Mouse (Mus musculus) brain, embryonic 14.5 days (tissue): ENCODE data around the gene Slco1a6. TPM values are rescaled to one million over a fixed set of nuclear protein-coding genes. Genes with fewer than 3 reads are reported as not detected.
"Not testable (repeated sequence)": the region's sequence is repeated elsewhere in the genome, so short reads cannot be mapped to it uniquely, and the experiment has no call there.

ENCODE experiments used
- DNase-seq: peaks from one replicate; pipeline ENCODE4 v3.0.0-alpha.2; 2011; ENCODE audit warnings: low read depth
- CTCF ChIP-seq: fragments of 200-500 bp; IDR thresholded peaks from 2 replicates; pipeline ENCODE4 v1.5.1; 2012; ENCODE audit warnings: inconsistent platforms, mild to moderate bottlenecking, moderate library complexity, borderline replicate concordance; ENCODE audit not compliant: insufficient read depth, insufficient read length; ENCODE audit errors: extremely low read depth
- POLR2A ChIP-seq: fragments of 200-500 bp; IDR thresholded peaks from 2 replicates; pipeline ENCODE4 v1.6.1; 2012; ENCODE audit warnings: mild to moderate bottlenecking, inconsistent platforms, borderline replicate concordance; ENCODE audit not compliant: poor library complexity, insufficient read depth, insufficient read length, severe bottlenecking; ENCODE audit errors: extremely low read depth
- polyA plus RNA-seq: library from polyadenylated mRNA; depleted of rRNA; stranded (reverse); fragments of >200 nt; gene quantifications from 2 replicates; pipeline ENCODE4 v1.2.3, GENCODE M21; 2012; rRNA removed

Slco1a6 gene
- polyA plus RNA-seq = 0.03 TPM in 1 of 2 replicates, not detected in the other

DNA sequence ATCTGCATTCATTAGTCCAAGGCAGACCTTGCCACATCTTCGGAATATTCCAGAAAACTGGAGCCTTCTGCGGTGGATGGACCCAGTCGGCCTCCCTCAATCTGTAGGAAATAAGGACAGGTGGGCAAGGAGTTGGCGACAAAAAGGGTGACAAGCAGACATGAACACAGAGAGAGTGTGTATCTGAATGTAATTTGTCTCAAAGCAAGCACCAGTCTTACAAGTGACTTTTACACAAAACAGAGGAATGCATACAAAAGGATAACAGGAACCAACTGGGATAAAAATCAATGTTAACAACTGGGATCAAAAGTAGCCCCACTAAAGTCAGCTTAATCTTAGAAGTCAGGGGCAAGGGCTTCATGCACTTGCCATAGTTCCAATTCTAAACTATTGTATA, at the start of gene Slco1a6:
TSS of gene Slco1a6 (minus strand) at position 101 of the 400 bp plus-strand sequence.
- TF ChIP-seq POLR2A (no peak), CTCF (no peak)
- no peak for DNase-seq

DNA sequence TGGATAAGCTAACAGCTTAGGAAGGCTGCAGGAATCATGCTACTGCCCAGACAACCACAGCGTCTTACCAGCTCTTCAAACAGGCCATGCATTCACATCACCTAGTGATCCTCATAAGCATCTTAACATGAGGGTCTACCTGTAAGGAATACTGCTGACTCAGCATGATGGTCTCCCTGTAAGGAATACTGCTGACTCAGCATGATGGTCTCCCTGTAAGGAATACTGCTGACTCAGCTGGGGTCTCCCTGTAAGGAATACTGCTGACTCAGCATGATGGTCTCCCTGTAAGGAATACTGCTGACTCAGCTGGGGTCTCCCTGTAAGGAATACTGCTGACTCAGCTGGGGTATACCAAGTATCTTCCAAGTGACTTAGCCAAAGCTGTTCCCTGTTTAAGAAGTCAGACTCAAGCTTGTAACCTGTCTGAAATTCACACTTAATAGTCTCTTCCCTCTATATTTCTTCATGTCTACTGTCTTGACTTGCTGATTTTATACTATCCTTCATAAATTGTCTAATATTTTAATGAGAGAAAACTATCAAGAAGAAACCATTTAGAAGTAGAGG, 42.5 kb upstream of the Slco1a6 start:
- not testable (repeated sequence) for DNase-seq

DNA sequence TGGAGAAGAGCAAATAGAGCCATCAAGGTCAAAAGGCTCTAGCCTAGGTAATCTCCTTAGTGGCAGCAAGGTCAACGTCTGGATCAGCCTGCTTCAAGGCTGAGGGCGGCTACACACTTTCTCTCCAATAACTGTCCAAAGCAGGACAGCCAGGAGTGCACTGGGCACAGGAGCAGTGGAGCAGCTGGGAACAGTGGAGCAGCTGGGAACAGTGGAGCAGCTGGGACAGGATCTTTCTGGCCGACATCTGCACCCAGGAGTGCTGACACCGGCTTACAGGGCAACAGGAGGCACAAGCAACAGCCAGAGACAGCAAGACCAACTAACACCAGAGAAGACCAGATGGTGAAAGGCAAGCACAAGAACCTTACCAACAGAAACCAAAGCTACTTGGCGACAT, 36.7 kb upstream of the Slco1a6 start:
- TF ChIP-seq POLR2A (no peak), CTCF (no peak)
- DNase-seq = no peak

DNA sequence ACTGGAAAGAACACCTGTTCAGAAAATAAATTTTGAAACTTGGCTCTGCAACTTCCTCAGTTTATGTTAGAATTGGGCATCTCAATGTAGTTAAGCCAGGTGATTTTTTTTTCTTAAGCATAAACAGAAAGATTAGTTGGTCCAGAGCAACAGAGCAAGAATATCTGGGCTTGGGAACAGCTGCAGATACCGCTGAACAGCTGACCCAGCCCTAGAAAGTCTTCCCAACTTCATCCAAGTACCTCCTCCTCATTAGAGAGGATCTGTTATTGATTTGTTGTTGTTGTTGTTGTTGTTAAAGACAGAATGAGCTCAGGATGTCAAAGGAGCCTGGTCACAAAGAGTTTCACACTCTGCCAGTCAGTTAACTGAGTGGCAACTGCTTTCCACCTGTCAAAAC, 31.1 kb upstream of the Slco1a6 start:
- DNase-seq = no peak
- no peak for TF ChIP-seq CTCF

DNA sequence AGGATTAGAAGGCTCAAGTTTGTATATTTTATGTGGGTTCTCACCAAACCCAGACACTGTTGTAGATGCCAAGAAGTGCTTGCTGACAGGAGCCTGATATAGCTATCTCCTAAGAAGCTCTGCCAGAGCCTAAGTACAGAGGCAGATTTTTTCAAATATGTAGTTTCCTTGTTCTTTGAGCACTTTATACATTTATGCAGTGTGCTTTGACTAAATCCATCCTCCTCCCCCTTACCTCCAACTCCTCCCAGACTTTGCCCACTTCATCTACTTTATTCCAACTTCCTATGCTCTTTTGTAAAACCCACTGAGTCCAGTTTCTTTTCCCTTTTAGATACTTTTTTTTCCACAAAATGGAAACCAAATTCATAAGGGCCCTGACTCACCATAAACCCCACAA, 11.8 kb upstream of the Slco1a6 start:
- no peak for DNase-seq
- TF ChIP-seq POLR2A = no peak
- no peak for TF ChIP-seq CTCF

DNA sequence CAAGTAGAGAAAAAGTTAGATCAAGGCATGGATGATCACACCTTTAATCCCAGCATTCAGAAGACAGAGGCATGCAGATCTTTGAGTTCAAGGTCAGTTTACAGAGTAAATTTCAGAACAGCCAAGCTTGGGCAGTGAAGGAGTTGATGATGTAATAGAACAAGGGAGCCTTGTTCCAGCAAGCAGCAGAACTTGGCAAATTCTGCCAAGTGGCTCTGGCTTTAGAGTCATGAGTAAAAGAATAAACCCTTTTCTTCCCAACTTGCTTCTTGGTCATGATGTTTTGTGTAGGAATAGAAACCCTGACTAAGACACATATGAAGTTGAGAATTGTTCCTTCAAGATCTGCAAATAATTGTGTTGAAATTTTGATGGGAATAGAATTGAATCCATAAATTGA, 3.5 kb upstream of the Slco1a6 start:
- DNase-seq = peak; percentile 3
- TF ChIP-seq POLR2A (no peak), CTCF (no peak)

DNA sequence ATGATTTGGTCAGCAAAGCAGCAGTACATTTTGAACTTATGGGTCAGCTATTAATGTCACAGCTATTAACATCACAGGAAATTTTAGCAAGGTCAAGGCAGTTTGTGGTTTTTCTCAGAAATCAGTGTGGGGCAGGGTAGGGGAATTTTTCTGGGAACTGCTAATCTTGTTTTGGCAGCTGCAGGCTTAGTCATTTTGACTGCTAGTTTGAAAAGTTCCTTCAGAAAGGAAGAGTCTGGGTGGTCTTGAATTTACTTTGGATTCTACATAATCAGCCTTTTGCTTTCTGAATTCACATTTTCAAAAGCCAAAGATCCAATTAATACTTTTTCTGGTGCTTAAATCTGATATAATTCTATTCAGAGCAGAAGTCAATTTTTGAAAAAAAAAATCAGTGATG, 1.4 kb upstream of the Slco1a6 start:
- no peak for TF ChIP-seq CTCF
- no peak for TF ChIP-seq POLR2A
- no peak for DNase-seq

DNA sequence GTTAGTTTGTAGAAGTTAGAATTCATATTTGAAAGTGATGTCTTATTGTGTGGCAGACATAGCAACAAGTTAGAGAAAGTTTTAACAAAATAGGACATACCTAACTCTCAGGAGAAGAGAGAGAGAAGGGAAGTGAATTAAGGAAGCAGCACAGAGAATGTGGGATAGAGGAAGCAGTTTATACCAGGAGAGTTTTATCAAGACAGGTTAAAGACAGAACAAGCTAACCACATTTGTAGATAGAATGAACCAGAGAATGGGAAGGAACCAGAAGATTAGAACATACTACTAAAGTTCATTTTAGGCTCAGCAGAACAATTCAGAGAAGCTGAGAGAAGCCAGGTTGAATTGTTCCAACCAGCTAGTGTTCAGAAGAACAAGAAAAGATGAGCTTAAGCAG, 7.8 kb downstream of the Slco1a6 start:
- TF ChIP-seq POLR2A = no peak
- TF ChIP-seq CTCF = no peak
- no peak for DNase-seq

DNA sequence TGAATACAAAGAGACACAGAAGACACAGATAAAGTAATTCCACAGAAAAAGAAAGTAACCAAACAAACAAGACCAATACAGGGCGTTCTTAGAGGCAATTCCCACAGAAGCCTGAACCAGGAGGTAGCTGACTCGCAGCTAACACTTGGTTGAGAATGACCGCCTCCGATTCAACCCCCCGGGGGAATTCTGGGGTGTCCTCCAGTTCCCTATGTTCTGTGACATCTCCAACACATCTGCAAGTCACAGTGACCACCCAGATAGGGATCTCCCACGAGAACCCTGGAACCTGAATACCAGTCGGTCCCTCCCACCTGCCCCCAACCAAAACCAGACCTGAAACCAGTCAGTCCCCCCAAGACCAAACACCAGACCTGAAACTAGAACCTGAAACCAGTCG, 14.1 kb downstream of the Slco1a6 start:
- no peak for DNase-seq
- no peak for TF ChIP-seq POLR2A
- TF ChIP-seq CTCF = no peak

DNA sequence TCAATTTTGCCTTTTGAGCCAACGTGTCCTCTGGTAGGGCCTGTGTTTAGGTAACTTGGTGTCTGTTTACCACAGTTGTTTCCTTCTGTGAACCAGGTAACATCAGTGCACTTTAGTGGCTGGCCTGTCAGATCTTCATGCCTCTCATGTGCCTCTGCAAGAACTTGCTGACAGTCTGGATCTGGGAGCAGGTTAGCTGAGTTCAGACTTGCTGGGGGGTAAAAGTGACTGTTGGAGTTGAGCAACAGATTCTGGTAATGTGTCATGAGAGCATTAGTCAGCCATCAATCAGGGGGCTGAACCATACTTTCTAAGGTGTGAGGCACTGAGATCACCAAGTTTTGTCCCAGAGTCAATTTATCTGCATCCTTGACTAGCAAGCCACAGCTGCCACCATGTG, 16.4 kb downstream of the Slco1a6 start:
- DNase-seq = no peak
- no peak for TF ChIP-seq CTCF
- no peak for TF ChIP-seq POLR2A

DNA sequence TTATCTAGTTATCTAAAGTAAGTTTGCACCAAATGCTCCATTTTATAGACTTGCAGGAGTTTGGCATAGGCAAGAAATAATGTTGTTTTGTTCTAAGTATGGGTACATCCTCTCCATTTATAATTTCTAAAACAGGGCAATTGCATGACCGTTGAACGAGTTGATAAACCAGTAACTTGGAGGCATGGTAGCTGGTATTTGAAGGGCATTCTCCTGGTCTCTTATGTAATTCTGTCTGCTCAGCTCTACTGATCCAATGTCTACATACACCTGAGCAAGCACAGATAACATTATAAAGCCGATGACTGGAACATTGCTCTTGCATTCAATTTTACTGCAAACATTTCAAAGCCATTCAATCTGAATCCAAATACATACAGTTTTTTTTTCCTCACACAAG, 20.9 kb downstream of the Slco1a6 start:
- no peak for TF ChIP-seq CTCF
- TF ChIP-seq POLR2A = no peak

DNA sequence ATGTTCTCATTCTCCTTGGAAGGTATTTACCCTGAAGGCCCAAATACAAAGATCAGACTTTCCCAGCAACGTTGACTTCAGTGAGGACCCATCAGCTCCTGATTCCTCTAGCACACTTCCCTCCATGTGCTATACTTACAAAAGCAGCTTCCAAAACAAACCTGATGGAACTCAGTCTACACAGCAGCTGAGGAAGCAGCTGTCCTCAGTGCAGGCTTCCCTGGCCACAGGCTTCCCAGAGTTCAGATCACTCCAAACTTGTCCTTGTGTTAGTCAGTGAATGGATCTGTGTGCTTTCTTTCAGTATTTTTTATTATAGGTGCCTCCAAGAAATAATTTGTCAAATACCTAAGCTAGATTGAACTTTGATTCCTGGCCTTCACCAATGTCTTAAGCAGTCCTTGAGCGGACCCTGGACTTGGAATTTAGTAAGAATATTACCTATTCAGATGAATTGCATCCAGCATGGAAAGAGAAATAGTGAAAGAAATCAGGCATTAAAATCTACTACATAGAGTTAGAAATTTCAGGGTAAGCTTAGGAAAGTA, 22.4 kb downstream of the Slco1a6 start:
- TF ChIP-seq CTCF = no peak
- no peak for TF ChIP-seq POLR2A
- DNase-seq = no peak

More for the DNA sequence above, 20.9 kb downstream of the Slco1a6 start:
- no peak for DNase-seq

DNA sequence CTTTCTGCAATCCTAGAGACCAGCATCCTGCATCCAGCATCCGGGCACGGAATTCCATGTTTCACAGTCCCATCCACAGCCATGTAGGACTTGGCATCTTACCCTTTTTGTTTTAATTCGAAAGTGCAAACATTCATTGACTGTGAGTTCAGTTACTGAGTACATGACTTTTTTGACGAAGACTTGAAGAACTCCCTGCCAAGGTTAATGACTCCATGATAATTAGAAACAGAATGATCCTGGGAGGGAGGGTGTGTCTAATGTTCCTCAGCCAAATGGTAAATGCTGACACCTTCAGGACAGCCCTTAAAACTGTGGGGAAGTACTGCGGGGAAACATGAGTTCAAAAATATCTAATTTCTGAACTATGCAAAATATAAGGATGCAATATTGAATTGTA, 44.9 kb downstream of the Slco1a6 start:
- no peak for TF ChIP-seq CTCF
- TF ChIP-seq POLR2A = no peak
- DNase-seq = no peak
